Mouse (Mus musculus) olfactory bulb, adult 2 months (tissue): Measurements from ENCODE around the gene Cobll1. TPM values are rescaled to one million over a fixed set of nuclear protein-coding genes. Genes with fewer than 3 reads are reported as not detected.

Experiments used
- H3K27ac ChIP-seq: fragments of 200-500 bp; 2 replicates; pipeline ENCODE4 v1.5.1; 2012; ENCODE audit warnings: low read depth, low read length; ENCODE audit not compliant: insufficient read depth
- H3K4me1 ChIP-seq: fragments of 200-500 bp; 2 replicates; pipeline ENCODE4 v1.6.1; 2012; ENCODE audit warnings: low read length; ENCODE audit not compliant: control insufficient read depth, insufficient read depth
- H3K4me3 ChIP-seq: fragments of 200-500 bp; 2 replicates; pipeline ENCODE4 v1.5.1; 2012; ENCODE audit warnings: mild to moderate bottlenecking, low read depth, low read length, moderate library complexity; ENCODE audit not compliant: insufficient read depth
- CTCF ChIP-seq: fragments of 200-500 bp; IDR thresholded peaks from 2 replicates; pipeline ENCODE4 v1.5.1; 2012; ENCODE audit warnings: low read depth, mild to moderate bottlenecking, low read length, moderate library complexity; ENCODE audit not compliant: insufficient read depth
- POLR2A ChIP-seq: fragments of 200-500 bp; IDR thresholded peaks from 2 replicates; pipeline ENCODE4 v1.6.1; 2012; ENCODE audit warnings: mild to moderate bottlenecking, low read depth, low read length, moderate library complexity; ENCODE audit not compliant: insufficient read depth
- WGBS: fragments of 180-500 bp; shearing (Covaris S2); methylation state at CpG from one replicate; pipeline ENCODE4 v1.1.7; 2018; 5-methylcytosine and 5-hydroxymethylcytosine counted together
- polyA plus RNA-seq: library from polyadenylated mRNA; stranded (reverse); fragments of >200 nt; gene quantifications from 2 replicates; pipeline ENCODE4 v1.2.4, GENCODE M21; 2012; ENCODE audit warnings: low replicate concordance; ENCODE audit not compliant: missing spikeins, insufficient read depth, insufficient read length

Gene Cobll1
- polyA plus RNA-seq, 1 experiment = not detected

GRCm38 (mm10) chr2:65101388-65101787, 137.8 kb downstream of the Cobll1 start:
- Histone ChIP-seq H3K4me3 (no peak overlapping the region), H3K4me1 (no peaks in the 10 kb centered on the region), H3K27ac (no peak overlapping the region)
- WGBS = 83% methylated on average over 2 of the region's 2 CpGs
- TF ChIP-seq POLR2A = no peak
- no peak for TF ChIP-seq CTCF

- 86% methylated on average over 1 of the region's 1 CpGs for WGBS
These were observed 139.2 kb downstream of the Cobll1 start for GRCm38 (mm10) chr2:65100001-65100400.

GRCm38 (mm10) chr2:65095571-65095970, 143.6 kb downstream of the Cobll1 start:
- Histone ChIP-seq H3K4me3 (no peak overlapping the region), H3K27ac (no peak overlapping the region), H3K4me1 (no peaks in the 10 kb centered on the region)
- no peak for TF ChIP-seq POLR2A
- no peak for TF ChIP-seq CTCF
- WGBS = 88% methylated on average over 6 of the region's 6 CpGs

More at GRCm38 (mm10) chr2:65100001-65100400, 139.2 kb downstream of the Cobll1 start:
- Histone ChIP-seq H3K4me3 (no peak overlapping the region), H3K27ac (no peak overlapping the region), H3K4me1 (no peaks in the 10 kb centered on the region)
- TF ChIP-seq POLR2A (no peak), CTCF (no peak)

GRCm38 (mm10) chr2:65093990-65094389, 145.2 kb downstream of the Cobll1 start:
- 28% methylated on average over 2 of the region's 2 CpGs for WGBS
- H3K4me3 ChIP-seq = no peak overlapping the region
- no peak for TF ChIP-seq POLR2A
- TF ChIP-seq CTCF = no peak
- H3K27ac ChIP-seq = no peak overlapping the region
- H3K4me1 ChIP-seq = no peaks in the 10 kb centered on the region

GRCm38 (mm10) chr2:65090986-65091385, 148.2 kb downstream of the Cobll1 start:
- 86% methylated on average over 2 of the region's 2 CpGs for WGBS

GRCm38 (mm10) chr2:65087197-65087596, 152.0 kb downstream of the Cobll1 start:
- Histone ChIP-seq H3K4me3 (no peak overlapping the region), H3K4me1 (no peaks in the 10 kb centered on the region), H3K27ac (no peak overlapping the region)
- 88% methylated on average over 3 of the region's 3 CpGs for WGBS
- TF ChIP-seq POLR2A (no peak), CTCF (no peak)

More at GRCm38 (mm10) chr2:65090986-65091385, 148.2 kb downstream of the Cobll1 start:
- H3K27ac ChIP-seq = no peak overlapping the region
- no peaks in the 10 kb centered on the region for H3K4me1 ChIP-seq
- no peak for TF ChIP-seq CTCF
- TF ChIP-seq POLR2A = no peak
- no peak overlapping the region for H3K4me3 ChIP-seq

- Histone ChIP-seq H3K4me3 (no peak overlapping the region), H3K4me1 (no peaks in the 10 kb centered on the region), H3K27ac (no peak overlapping the region)
- no peak for TF ChIP-seq POLR2A
- TF ChIP-seq CTCF = no peak
These were observed 155.8 kb downstream of the Cobll1 start for GRCm38 (mm10) chr2:65083411-65083810.

- 67% methylated on average over 3 of the region's 3 CpGs for WGBS
- Histone ChIP-seq H3K27ac (no peak overlapping the region), H3K4me1 (no peaks in the 10 kb centered on the region), H3K4me3 (no peak overlapping the region)
- no peak for TF ChIP-seq POLR2A
- no peak for TF ChIP-seq CTCF
These were observed 161.7 kb downstream of the Cobll1 start for GRCm38 (mm10) chr2:65077544-65077943.

- no peak for TF ChIP-seq CTCF
- no peak for TF ChIP-seq POLR2A
- Histone ChIP-seq H3K27ac (no peak overlapping the region), H3K4me1 (no peaks in the 10 kb centered on the region), H3K4me3 (no peak overlapping the region)
- 81% methylated on average over 5 of the region's 5 CpGs for WGBS
These were observed 163.4 kb downstream of the Cobll1 start for GRCm38 (mm10) chr2:65075840-65076239.

GRCm38 (mm10) chr2:65075431-65075830, 163.8 kb downstream of the Cobll1 start:
- TF ChIP-seq POLR2A (no peak), CTCF (no peak)
- 90% methylated on average over 4 of the region's 4 CpGs for WGBS
- H3K4me3 ChIP-seq = no peak overlapping the region
- no peak overlapping the region for H3K27ac ChIP-seq
- H3K4me1 ChIP-seq = no peaks in the 10 kb centered on the region
